Mouse (Mus musculus) natural killer cell, adult 2 months (primary cell): ENCODE results near the gene Cyp3a11.
"Not testable (repeated sequence)": the region's sequence is repeated elsewhere in the genome, so short reads cannot be mapped to it uniquely, and the experiment has no call there.

Source experiments
- DNase-seq, 2 experiments: peaks; one replicate each; pipeline ENCODE4 v3.0.0; 2022; ENCODE audit warnings: low spot score in 2 of 2

Gene Cyp3a11

DNA sequence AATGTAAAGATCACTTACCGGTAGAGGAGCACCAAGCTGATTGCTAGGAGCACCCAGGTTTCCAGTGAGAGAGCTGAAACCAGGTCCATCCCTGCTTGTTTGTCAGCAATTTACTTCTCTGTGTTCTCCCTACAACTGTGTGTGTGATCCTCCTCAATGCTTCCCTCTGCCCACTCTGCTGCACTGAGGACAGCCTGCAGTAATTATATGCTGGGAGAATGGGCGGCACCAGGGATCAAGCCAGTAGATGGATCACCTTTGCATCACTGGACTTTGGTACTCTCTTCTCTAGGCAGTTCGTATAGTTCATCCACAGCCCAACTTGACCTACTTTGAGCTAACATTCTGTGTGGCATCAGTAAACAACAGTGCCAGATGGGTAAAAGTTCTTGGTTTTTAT, at the start of gene Cyp3a11:
Gene Cyp3a11 (minus strand): TSS at position 277 of the 400 bp plus-strand sequence.
- DNase-seq: no peak

DNA sequence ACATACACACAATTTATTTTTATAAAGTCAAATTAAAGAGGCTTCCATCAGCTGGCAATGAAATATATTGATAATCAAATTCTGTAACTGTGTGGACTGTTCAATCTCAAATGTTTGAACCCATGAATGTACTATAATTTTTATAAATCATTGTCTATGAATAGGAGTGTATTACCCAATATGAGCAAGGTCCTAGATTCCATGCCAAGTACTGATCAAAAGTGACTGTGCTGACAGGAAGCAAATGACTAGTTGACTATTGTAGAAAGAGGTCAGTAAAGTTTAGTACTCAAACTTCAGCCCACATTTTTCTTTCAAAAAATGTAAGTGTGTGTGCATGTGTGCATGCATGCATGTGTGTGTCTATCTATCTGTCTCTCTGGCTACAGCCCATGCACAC, 33.1 kb upstream of the Cyp3a11 start:
- no peak for DNase-seq

DNA sequence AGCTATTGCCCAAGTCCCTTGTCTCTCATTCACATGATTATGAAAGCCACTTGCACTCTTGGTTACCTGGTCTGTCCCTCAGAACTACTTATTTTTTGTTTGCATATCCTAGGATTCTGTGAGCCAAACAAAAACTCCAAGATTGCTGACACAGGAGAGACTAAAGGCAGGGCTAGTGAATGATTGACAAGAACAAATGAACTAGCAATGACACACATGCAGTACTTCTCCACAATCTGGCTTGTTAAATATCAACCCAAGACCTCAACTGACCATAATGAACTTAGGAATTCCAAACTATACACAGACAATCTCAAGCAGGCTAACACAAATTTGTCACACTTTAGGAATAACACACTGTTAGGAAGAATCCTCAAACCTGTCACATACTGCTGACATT, 32.0 kb upstream of the Cyp3a11 start:
- DNase-seq: no peak

DNA sequence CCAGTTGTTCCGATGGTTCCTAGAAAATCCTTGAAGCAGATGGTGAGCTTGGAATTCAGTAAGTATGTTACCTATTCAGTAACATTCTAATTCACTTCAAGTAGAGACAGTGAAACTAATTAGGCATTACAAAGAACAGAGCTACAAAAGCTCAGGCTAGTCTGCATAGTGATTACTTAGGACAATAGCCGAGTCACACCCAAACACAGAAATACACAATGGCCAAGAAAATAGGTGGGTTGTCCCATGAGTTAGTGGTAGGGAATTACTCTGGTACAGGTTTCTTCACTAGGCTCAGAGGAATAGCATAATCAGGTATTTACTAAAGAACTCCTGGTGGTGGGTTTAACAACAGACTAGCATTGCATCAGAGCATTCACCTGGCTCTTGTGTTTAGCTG, 27.2 kb upstream of the Cyp3a11 start:
- not testable (repeated sequence) for DNase-seq

DNA sequence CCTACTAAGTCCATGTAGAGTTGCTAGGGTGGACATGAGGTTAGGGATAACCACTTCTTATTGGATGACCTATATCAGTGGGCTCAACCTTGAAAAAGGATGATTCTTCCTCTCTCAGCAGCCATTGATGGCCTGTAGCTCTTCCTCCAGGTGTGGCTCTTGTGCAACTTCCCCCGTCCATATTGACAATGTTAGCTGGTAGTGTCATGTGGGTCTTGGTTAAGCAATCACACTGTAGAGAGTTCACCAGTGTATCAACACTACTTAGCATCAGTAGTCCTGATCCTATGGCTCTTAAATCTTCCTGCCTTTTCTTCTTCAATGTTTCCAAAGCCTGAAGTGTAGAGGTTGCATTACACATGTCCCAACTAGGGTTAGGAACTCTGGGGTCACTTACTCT, 24.8 kb upstream of the Cyp3a11 start:
- no peak for DNase-seq

DNA sequence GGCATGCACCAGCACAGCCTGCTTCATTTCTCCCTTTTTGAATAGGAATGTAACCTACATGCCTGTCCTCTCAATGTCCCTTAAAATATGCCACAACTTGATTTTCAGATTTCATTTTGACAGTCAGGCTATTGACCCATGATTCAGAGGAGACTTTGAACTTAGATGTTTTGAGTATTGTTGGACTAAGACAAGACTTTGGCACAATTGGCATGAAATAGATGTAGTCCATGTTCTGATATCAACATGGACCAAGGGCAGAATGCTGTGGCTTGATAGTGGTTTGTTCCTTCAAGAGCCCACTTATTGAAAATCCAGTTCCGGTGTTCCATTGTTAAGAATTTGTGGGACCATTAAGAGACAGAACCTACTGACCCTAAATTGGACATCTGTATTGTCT, 23.6 kb upstream of the Cyp3a11 start:
- no peak for DNase-seq

DNA sequence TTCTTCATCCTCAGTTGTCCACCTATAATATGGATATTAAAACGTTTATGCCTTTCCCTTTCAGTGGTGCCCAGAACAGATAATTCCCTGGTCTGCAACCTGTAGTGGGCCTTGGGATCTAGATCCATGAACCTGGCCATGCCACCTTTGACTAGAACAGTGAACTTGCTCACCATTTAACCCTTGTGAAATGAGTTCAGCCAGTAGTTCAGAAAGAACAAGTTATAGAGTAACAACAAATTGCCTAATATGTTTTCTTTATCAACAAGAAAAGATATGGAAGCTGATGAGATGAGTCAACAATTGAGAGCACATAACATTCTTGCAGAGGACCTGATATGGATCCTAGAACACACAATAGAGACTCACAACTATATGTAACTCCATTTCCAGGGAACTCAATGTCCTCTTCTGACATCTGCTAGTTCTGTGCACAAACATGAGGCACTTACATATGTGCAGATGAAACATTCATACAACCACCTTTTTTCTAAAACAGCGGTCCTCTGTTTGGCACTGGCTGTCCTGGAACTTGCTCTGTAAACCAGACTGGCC, 20.7 kb upstream of the Cyp3a11 start:
- DNase-seq: no peak

DNA sequence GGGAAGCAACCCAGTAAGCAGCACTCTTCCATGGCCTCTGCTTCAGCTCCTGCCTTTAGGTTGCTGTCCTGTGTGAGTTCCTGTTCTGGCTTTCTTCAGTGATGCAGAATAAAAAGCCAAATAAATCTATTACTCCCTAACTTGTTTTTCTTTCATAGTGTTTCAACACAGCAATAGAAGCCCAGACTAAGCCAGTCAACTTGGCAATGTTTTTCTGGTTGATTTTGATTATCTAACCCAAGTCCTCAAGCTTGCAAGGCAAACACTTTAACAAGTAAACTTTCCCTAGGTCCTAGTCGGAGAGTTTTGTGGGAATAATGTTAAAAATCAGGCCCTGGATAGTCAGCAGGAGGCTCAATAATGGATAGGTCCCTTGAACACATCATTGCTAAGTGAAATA, 17.5 kb upstream of the Cyp3a11 start:
- DNase-seq: no peak

DNA sequence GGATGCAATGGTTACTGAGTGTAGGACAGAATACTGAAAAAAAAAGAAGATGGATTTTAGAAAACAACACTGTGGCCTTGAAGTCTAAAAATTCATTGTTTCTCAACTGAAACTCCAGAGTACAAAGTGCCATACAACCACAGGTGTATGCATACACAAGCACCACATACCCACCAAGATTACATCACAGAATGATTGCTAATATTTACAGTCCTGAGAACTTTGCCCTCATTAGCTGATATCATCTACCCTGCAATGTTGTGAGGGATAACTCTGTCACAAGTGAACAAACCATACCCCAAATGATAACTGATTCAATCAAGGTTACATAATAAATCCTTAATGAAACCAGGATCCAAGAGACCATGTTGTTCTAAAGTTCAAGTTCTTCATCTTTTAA, 1.4 kb upstream of the Cyp3a11 start:
- DNase-seq: no peak

DNA sequence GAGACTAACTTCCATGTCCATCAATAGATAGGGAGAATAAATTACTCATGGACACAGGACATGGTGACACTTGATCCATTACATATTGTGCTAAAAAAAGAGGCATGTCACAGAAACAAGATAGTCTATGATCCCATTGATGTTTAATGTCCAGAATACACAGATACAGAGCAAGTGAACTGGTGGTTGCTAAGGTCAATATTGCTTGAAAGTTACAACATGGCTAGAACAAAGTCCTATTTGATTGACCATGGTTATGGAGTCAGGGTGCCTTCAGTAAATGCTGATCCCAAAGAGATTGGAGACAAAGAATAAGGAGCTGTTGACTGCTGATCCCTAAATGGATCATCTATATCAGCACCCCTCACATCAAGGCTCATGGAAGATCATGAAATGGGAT, 12.3 kb downstream of the Cyp3a11 start:
- not testable (repeated sequence) for DNase-seq

DNA sequence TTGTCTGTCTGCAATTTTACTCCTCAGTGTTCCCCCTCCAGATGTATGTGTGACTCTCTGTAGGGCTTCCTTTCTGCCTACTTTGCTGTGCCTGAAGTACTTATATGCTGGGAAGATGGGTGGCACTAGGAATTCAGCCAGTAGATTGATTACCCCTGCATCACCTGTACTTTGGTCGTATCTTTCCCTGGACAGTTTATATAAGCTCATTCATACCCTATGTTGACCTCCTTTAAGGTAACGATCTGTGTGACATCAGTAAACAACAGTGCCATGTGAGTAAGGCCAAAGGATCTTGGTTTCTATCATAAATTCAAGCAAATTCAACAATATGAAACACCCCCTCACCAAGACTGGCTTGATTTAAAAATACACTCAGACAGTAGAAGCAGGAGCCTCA, 74.0 kb downstream of the Cyp3a11 start, which contains the start of gene Cyp3a44:
Gene Cyp3a44 (minus strand): TSS at position 79 of the 400 bp plus-strand sequence.
- DNase-seq: not testable (repeated sequence)
